Mouse (Mus musculus) layer of hippocampus, adult 6 months (tissue): Measurements from ENCODE around the gene Olfr740. TPM values are rescaled to one million over a fixed set of nuclear protein-coding genes. Genes with fewer than 3 reads are reported as not detected.

ENCODE experiments used
- long read RNA-seq, 2 experiments: library from polyadenylated mRNA; unstranded; transcript quantifications; one replicate each; pipeline ENCODE4 v2.0.0; 2019 to 2020
- polyA plus RNA-seq: library from polyadenylated mRNA; unstranded; fragments of <200 nt; fragmentation: Nextera tagmentation; gene quantifications from 2 replicates; pipeline ENCODE4 v1.2.3, GENCODE M21; 2021

Olfr740 gene
- polyA plus RNA-seq: not detected in 2 replicates
- long read RNA-seq, experiment 1: 0 reads
- long read RNA-seq, experiment 2: 0 reads

GRCm38 (mm10) chr14:50445245-50445644 is at the start of gene Olfr740:
TSS of gene Olfr740 (plus strand) at chr14:50445545.

GRCm38 (mm10) chr14:50407268-50407667 is 38.1 kb upstream of the Olfr740 start, which contains the start of gene Olfr738:
TSS of gene Olfr738 (plus strand) at chr14:50407568.

GRCm38 (mm10) chr14:50418326-50418725 is 27.0 kb upstream of the Olfr740 start, which contains the start of gene Olfr739:
TSS of gene Olfr739 (plus strand) at chr14:50418626.

GRCm38 (mm10) chr14:50472438-50472837 is 27.1 kb downstream of the Olfr740 start, which contains the start of gene Olfr741:
TSS of gene Olfr741 (plus strand) at chr14:50472738.

GRCm38 (mm10) chr14:50503300-50503699 is 58.0 kb downstream of the Olfr740 start, which contains the start of gene Olfr742:
TSS of gene Olfr742 (plus strand) at chr14:50503600.

Other genes with a start within 250 kb of the Olfr740 start
- not detected in 2 replicates for gene Olfr731, start 203.7 kb upstream of the Olfr740 start, polyA plus RNA-seq
- gene Olfr732, start 161.3 kb upstream of the Olfr740 start, polyA plus RNA-seq: not detected in 2 replicates
- not detected in 2 replicates for gene Olfr733, start 144.0 kb upstream of the Olfr740 start, polyA plus RNA-seq
- not detected in 2 replicates for gene Olfr734, start 118.8 kb upstream of the Olfr740 start, polyA plus RNA-seq
- gene Olfr735, start 96.7 kb upstream of the Olfr740 start, polyA plus RNA-seq: not detected in 2 replicates
- gene Tlr11, start 87.6 kb upstream of the Olfr740 start, polyA plus RNA-seq: not detected in 2 replicates
- not detected in 2 replicates for gene Olfr736, start 64.4 kb upstream of the Olfr740 start, polyA plus RNA-seq
- not detected in 2 replicates for gene Olfr738, start 38.0 kb upstream of the Olfr740 start, polyA plus RNA-seq
- gene Olfr739, start 26.9 kb upstream of the Olfr740 start, polyA plus RNA-seq: not detected in 2 replicates
- gene Olfr741, start 27.2 kb downstream of the Olfr740 start, polyA plus RNA-seq: not detected in 2 replicates
- gene Olfr742, start 58.1 kb downstream of the Olfr740 start, polyA plus RNA-seq: not detected in 2 replicates
- not detected in 2 replicates for gene Olfr743, start 76.3 kb downstream of the Olfr740 start, polyA plus RNA-seq
- not detected in 2 replicates for gene Olfr744, start 169.3 kb downstream of the Olfr740 start, polyA plus RNA-seq
- gene Olfr745, start 193.8 kb downstream of the Olfr740 start, polyA plus RNA-seq: not detected in 2 replicates
- not detected in 2 replicates for gene Olfr746, start 201.5 kb downstream of the Olfr740 start, polyA plus RNA-seq
- not detected in 2 replicates for gene Olfr747, start 247.7 kb downstream of the Olfr740 start, polyA plus RNA-seq